Mouse (Mus musculus) CH12F3 (cell line): ENCODE data around the gene Lrp2.

Experiments used
- in situ Hi-C: fragments of 300-500 bp; cut with MboI; formaldehyde crosslinking; loops from 2 replicates; pipeline ENCODE4 v1.14.3; 2020; ENCODE audit warnings: low sequenced_read_pairs

The Lrp2 gene

DNA sequence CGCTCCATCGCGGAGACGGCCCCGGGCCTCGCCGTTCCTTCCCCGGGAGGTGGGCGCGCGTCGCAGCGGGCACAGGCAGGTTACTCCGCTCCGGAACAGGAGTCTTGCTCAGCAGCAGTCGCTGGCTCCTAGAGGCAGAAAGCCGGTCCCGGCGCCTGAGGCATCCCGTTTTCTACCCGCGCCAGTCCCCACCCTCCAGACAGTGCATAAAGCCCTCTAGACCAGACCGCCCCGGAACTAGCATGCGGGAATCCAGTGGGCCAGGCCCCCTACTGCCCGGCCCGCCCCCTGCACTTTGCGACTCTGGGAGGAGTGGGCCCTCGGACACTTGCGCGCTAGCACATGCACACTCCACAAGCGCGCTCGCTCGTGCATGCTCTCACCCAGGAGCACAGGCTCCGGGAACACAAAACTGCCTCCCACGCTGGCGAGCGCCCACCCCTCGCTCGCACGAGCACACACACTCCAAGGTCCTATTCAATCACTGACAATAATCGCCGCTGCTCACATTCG lies at the start of gene Lrp2:
Lrp2 (minus strand) TSS at position 180 of the 513 bp plus-strand sequence.
- in situ Hi-C loops = no loop called here

GRCm38 (mm10) chr2:69635064-69635701 lies 49.3 kb upstream of the Lrp2 start:
- in situ Hi-C loops = no loop called here

DNA sequence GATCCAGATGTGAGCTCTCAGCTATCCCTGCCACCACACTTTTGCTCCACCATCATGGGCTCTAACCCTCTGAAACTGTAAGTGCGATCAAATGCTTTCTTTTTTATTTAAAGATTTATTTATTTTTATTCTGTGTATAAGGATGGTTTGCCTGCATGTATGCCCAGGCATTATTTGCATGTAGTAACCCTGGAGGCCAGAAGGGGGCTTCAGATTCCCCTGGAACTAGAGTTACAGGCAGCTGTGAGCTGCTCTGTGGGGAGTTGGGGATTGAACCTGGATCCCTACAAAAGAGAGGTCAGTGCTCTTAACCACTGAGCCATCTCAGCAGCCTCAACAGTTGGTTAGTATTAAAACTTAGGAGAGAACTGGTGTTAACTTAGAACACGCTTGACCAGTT lies 45.6 kb upstream of the Lrp2 start:
- in situ Hi-C loops = no loop called here

DNA sequence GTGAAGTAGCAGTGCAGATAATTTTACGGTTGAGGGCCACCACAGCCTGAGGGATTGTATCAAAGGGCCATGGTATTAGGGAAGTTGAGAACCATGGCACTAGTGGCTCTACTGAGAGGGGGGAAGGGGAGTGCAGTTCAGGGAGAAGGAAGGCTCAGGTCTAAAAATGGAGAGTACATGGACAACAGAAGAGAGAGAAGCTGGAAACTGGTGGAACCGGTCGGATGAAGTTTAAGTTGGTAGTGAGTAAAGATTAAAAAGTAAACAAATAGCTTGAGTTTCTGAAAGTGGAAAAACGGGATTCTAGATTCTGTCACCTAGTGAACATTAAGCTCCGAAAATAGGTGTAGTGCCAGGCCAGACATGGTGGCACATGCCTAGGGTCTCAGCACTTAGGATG lies 44.9 kb upstream of the Lrp2 start:
- in situ Hi-C loops = no loop called here

GRCm38 (mm10) chr2:69629914-69630313 lies 44.0 kb upstream of the Lrp2 start:
- in situ Hi-C loops = no loop called here

GRCm38 (mm10) chr2:69629215-69629614 lies 43.4 kb upstream of the Lrp2 start:
- in situ Hi-C loops = no loop called here

DNA sequence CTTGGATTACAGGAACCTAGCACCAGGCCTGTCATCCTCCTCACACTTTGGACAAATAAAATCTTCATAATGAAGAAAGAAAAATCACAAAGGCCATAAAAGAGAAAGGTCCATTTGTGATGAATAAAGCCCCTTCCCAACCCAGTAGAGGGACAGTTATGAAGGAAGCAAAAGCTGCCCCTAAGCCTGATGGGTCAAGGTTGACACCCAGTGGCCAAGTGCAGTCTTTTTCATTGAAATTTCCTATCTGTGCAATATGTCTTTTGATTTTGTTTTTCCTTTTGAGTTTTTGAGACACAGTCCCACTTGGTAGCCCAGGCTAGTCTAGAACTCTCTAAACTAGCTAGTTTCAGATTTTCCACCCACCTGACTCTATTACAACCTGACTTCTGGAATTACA lies 33.4 kb upstream of the Lrp2 start:
- in situ Hi-C loops = no loop called here

GRCm38 (mm10) chr2:69618336-69618735 lies 32.5 kb upstream of the Lrp2 start:
- in situ Hi-C loops = no loop called here

GRCm38 (mm10) chr2:69613237-69613636 lies 27.4 kb upstream of the Lrp2 start:
- in situ Hi-C loops = no loop called here

DNA sequence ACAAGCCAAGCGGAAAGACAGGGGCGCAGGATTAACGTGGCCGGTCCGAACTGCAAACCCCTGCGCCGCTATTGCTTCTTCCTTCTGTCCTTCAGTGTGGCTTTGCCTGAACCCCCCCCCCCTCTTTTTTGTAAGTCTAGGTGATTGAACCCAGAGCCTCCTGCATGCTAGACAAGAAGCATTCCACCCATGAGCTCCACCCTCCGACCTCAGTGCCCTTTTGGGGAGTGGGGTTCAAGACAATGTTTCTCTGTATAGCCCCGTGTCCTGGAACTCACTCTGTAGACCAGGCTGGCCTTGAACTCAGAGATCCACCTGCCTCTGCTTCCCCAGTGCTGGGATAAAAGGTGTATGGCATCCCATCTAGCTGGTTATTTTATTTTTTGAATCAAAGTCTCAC lies 26.9 kb upstream of the Lrp2 start:
- in situ Hi-C loops = no loop called here

- in situ Hi-C loops = no loop called here
Measured at GRCm38 (mm10) chr2:69612237-69612636, 26.4 kb upstream of the Lrp2 start.

GRCm38 (mm10) chr2:69606621-69607020 lies 20.8 kb upstream of the Lrp2 start:
- in situ Hi-C loops = no loop called here

DNA sequence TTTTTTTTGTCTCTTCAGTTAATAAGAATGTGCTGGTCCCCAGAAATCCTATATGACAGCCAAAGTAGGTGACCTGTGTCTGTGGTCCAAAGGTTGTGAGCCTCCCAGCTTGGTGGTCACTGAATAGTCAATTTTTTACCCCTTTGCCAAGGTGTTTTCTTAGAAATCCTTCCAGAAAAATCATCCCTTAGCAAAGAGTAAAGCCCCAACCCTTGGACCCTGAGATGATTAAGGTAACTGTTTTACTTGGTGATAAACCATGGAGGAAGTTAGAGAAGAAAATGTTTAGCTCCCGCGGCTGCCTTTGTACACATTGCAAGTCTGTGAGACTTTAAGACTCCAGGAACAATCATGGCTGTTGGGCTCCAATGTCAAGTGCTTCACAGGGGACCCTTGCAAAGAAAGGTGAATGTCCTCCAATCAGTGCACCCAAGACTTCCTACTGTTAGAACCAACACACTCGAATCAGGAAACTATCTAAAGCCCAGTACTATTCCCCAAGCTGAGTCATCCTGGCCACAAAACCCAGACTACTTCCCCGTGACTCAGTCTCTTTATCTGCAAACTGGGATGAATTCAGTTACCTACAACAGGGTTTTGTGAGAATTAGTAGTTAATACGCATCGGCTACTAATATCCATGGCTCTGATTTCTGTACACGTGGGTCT lies 18.0 kb upstream of the Lrp2 start:
- in situ Hi-C loops = no loop called here

GRCm38 (mm10) chr2:69593168-69593567 lies 7.3 kb upstream of the Lrp2 start:
- in situ Hi-C loops = no loop called here

- in situ Hi-C loops = no loop called here
Measured at GRCm38 (mm10) chr2:69592536-69592935, 6.7 kb upstream of the Lrp2 start.

DNA sequence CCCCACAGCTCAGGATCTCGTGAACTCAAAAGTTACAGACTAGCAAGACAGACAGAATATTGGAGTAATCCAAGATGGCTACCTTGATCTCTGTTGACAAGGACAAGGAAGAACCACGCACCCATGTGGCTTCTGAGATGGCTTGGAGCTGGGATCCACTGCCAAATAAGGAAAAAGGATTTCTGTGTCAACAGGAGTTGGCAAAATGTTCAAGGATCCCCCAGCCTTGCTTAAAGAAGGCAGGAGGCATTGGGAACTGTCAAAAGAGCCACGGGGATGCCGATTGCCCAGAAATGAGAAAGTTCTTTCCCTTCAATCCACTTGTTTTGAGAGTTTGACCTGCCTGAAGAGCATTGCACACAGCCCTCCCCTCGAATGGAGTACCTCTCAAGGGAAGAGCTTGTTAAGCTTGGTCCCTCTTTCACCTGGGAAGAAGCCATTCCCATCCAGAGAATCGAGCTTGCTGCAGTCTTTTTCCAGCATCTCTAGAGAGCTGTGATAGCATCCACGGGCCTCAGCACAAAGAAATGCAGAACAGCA lies 6.2 kb upstream of the Lrp2 start:
- in situ Hi-C loops = no loop called here

GRCm38 (mm10) chr2:69590548-69590947 lies 4.7 kb upstream of the Lrp2 start:
- in situ Hi-C loops = no loop called here

GRCm38 (mm10) chr2:69587896-69588295 lies 2.0 kb upstream of the Lrp2 start:
- in situ Hi-C loops = no loop called here

DNA sequence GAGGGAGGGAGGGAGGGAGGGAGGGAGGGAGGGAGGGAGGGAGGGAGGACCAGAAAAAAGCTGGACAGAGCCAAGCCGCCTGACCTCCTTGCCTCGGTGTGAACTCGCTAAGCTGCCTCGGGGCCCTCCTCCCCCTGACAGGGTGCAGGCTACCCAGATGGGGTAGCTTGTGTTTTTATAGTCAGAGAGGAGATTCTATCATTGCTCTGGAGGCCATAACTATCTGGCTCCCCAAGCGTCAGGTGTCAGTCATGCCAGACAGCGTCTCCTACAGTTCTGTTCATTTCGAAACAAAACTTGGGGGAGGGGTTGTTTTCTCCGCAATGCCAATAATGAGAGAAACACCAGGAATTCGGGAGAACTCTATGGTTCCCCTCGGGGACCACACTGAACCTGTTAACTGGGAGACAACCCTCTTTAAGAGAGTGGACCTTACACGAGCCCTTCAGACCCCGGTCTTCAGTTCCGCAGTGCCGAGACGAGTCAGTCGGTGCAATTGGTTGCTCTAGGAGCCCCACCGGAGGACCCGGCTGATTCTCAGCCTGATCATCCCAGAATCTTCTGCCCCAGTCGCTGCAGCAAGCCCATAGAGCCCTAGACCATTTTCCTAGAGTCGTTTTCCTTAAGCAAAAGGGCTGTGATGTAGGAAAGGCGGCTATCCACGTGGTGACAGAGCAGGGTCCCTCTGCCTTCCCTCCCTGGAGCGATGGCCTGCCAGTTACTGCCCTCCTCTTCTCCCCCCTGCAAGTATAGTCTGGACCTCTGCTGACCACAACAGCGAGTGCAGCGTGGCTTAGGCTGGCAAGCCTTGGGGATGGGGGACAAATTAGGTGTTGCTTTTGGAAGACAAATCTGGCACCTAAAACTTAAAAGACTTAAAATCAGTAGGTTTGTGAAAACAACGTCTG lies 1.2 kb upstream of the Lrp2 start:
- in situ Hi-C loops = no loop called here

DNA sequence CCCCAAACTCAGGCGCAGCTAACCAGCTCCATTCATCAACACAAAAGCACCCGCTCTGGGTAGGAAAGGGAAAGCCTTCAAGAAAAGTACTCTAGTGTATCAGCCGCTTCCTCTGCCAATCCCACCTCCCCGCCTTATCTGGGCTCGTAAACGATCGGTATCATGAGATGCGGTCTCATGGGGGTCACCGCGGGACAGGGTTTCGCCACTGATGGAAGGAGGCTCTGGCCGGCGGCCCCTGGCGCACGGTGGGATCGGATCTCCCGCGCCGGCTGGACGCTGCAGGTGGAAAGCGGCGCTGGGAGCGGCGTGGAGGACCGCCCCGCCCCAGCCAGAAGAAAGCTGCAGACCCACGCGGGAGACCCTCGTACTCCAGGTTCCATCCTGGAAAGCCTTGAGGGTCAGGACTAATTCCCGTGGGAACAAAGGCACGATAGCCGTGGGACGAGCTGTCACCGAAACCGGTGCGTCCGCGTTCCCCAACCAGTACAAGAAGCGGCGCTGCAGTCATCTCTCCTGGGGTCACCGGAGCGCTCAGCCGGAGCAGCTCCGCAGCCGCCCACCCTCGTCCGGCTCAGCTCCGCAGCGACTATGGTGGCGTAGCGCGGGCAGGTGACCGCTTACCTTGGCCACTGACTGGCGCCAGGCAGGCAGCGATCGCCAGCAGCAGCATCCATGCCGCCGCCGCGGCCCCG lies 527 bp downstream of the Lrp2 start:
- in situ Hi-C loops = no loop called here
